Mouse (Mus musculus): Measurements from ENCODE around the gene Clec2d.

GRCm38 (mm10) chr6:129182518-129182917 is 2.1 kb downstream of the Clec2d start:
- TF ChIP-seq POLR2A (IDR thresholded peaks at IDR 0.05; ENCODE audit: borderline replicate concordance, extremely low read depth, insufficient read depth, insufficient read length, poor library complexity, severe bottlenecking) (no peak), CTCF (IDR thresholded peaks at IDR 0.05; ENCODE audit: borderline replicate concordance, extremely low read depth, insufficient read depth, insufficient read length) (no peak)
